Mouse (Mus musculus) frontal cortex, postnatal 14 days (tissue): Measurements from ENCODE around the gene Iqch.
A peak's percentile ranks its signal among the peaks of the same experiment; 100 is the strongest.

Experiments used
- DNase-seq, 2 experiments: peaks; one replicate each; pipeline ENCODE4 v3.0.0; 2022; ENCODE audit warnings: low spot score in 2 of 2

Iqch gene

GRCm38 (mm10) chr9:63495786-63496185, 106.5 kb downstream of the Iqch start:
- no peak for DNase-seq

GRCm38 (mm10) chr9:63493746-63494145, 108.5 kb downstream of the Iqch start:
- DNase-seq: no peak

GRCm38 (mm10) chr9:63492291-63492690, 110.0 kb downstream of the Iqch start:
- no peak for DNase-seq

- no peak for DNase-seq
Observed at GRCm38 (mm10) chr9:63490521-63491307, 111.6 kb downstream of the Iqch start.

- DNase-seq: no peak
Observed at GRCm38 (mm10) chr9:63489156-63489555, 113.1 kb downstream of the Iqch start.

- no peak for DNase-seq
Observed at GRCm38 (mm10) chr9:63465561-63465960, 136.7 kb downstream of the Iqch start.

DNA sequence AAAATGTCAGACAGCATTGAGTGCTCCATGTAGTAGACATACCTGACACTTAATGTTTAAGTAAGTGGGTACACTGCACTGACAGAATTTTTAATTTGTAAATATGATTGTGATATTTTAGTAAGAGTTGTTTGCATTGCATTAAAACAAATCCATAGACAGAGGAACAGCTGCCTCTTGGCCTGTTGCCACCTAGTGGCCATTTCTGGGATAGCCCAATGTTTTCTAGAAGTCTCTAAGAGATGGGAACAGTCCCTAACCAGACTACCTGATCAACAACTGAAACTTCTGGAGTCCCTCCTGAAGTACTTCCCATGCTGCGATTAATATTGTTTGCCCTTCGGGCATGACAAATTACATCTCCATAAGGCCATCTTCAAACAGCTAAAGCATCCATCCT, 140.0 kb downstream of the Iqch start:
- DNase-seq: peak; percentile 8 to 74

GRCm38 (mm10) chr9:63456401-63456800, 145.9 kb downstream of the Iqch start:
- no peak for DNase-seq

GRCm38 (mm10) chr9:63454341-63454740, 148.0 kb downstream of the Iqch start:
- no peak for DNase-seq

DNA sequence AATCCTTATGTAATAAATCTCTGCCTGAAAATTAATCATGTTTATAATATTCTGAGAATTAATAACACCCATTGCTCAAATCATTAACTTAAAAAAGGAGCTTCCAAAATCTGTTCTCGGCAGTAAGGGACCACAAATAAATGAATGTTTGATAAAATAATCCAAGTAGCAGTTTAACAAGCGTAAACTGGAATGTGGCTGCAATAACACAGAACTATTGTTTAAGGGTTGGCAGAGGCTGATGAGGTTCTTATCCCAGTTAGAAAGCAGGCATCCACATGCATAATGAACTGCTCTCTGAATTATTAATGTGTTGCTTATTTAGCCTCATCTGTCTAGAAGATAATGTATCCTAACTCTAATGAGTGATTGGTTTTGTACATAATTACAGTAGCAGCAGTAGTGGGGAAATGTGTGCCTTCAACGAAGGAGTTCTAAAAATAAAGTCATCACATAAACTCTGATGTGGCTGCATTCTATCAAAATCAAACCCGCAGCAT, 151.7 kb downstream of the Iqch start:
- DNase-seq: no peak

GRCm38 (mm10) chr9:63443695-63444094, 158.6 kb downstream of the Iqch start:
- DNase-seq: no peak

DNA sequence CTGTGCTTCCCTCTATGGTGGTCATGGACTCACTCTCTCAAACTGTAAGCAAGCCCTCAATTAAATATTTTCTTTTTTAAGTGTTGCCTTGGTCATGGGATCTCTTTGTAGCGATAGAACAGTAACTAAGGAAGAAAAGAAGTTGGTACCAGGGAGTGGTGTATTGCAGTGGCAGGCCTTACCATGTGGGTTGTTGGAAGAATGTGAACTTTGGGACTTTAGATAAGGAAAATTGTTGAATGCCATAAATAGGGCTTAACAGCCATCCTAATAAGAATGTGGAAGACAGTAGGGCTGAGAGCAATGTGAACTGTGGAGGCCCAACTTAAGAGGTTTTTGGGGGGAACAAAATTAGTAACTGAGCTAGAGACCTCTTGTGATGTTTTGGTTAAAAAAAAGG, 171.6 kb downstream of the Iqch start:
- no peak for DNase-seq

DNA sequence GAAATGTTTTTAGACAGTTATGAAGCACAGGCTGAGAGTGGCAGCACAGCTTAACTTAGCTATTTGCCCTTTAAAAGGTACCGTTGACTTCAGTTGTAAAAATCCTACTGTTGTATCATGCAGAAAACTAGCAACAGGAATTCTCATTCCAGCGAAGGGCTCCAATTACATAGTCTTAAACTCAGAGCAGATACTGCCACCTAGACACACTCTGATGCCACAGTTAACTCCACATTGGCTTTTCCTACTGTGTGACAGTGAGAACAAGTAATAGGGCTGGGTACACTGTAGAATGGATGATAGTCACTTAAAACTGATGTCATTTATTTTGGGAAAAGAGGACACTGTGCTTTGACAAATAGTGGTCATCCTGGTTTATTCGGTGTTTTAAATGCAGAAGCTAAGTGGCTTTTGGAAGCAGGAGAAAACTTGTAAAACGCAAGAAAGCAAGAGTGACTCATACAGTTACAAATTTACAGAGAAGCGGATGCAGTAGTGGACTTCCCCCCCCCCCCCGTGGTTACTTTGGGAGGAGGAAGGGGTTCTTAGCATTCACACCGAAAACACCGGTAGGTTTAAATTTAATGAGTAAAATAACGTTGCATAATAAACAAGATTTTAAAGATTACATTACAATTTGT, 181.1 kb downstream of the Iqch start:
- no peak for DNase-seq

DNA sequence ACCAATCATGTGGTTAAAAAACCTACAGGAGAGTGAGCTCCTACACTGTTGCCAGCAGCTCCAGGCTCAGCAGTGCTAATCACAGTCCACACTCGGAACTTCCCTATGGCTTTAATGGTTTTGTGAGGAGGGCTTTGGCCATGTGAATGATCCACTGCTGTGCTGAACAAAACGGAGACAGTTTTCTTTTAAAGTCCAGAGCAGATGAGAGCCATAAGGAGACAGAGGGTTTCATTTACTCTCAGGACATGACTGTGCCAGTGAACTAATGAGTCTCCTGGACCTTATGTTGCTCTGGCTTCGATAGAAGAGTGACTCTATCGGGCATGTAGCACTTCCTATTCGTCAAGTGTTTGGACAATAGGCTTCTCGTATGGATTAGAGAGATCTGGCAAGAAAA, 181.9 kb downstream of the Iqch start:
- no peak for DNase-seq

GRCm38 (mm10) chr9:63400176-63400575, 202.1 kb downstream of the Iqch start:
- no peak for DNase-seq

DNA sequence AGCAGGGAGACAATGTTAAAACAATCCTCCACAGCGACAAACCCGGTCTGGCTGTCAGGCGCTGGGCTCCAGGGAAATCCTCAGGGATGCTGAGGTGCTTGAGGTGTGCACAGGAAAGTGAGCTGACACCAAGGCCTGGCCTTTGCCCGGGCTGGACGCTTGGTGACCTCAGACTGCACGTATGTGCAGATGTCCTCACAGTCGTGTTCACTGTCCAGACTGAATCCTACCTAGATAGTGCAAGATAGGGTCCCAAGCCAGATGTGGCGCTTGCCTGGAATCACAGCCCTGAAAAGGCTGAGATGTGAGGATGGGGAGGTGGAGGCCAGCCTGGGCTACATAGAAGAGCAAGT, 202.9 kb downstream of the Iqch start:
- no peak for DNase-seq

DNA sequence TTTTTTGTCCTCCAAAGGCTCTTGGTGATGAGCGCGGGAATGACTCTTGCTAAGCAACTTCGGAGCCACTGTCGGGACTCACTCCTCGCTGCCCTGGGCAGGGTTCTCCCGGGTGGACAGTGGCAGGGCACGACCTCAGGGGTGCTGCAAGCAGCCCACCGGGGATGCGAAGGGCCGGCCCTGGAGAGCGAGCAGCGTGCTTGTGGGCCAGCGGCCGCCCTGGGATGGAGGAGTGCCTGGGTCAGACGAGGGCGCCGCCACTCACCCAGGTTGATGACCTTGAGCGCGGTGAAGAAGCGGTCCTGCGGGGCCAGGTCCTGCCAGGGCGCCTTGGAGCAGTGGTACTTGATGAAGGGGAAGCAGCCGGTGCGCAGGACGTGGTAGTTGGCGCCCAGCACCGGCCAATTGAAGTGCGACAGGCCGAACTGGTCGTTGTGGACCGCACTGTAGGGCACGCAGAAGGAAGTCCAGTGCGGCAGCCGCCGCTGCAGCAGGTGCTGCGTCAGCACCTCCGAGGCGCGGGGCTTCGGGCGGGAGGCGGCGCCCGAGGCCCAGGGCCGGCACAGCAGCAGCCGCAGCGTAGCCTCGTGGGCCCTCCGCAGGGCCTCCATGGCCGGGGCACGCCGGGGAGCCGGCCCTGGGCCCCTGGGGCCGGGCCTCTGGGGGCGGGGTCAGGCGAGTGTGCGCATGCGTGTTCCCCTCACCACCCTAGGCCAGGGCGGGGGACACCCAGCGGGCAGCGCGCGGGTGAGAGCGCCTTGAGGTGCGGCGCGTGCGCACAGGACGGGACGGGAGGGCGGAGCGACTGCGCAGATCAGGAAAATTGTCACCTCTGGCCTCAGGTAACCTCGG, 203.5 kb downstream of the Iqch start, which contains the start of gene 2300009A05Rik:
Gene 2300009A05Rik, minus strand, starts transcription at position 636 of the 852 bp plus-strand sequence.
- DNase-seq: peak; percentile 87

GRCm38 (mm10) chr9:63395612-63396011, 206.7 kb downstream of the Iqch start:
- DNase-seq: no peak

DNA sequence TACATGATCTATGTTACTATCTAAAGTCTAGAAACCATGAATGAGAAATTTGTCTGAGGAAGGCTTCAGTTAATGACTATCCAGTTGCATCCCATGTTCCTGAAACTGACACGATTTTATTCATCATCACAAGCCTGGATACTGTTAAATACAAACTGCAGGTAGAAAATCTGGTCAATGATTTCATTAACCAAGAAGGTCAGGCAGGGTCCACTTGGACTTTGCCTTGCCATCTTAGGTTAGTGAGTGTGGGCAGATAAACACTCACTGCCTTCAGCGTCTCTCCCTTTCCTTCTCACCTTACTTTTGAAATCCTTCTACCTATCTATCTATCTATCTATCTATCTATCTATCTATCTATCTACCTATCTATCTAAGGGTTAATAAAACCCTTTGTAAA, 211.0 kb downstream of the Iqch start:
- DNase-seq: no peak

GRCm38 (mm10) chr9:63382761-63383160, 219.5 kb downstream of the Iqch start:
- DNase-seq: no peak

DNA sequence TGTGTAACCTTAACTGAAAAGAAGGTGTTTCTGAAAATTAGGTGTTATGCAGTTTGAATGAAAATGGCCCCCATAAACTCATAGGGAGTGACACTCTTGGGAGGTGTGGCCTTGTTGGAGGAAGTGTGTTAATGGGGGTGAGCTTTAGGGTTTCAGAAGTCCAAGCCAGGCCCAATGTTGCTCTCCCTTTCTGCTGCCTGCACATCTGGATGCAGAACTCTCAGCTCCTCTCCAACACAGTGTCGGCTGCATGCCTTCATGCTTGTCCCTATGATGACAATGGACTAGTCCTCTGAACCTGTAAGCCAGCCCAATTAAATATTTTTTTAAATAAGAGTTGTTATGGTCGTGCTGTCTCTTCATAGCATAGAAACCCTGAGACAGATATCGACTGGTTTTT, 222.0 kb downstream of the Iqch start:
- no peak for DNase-seq

DNA sequence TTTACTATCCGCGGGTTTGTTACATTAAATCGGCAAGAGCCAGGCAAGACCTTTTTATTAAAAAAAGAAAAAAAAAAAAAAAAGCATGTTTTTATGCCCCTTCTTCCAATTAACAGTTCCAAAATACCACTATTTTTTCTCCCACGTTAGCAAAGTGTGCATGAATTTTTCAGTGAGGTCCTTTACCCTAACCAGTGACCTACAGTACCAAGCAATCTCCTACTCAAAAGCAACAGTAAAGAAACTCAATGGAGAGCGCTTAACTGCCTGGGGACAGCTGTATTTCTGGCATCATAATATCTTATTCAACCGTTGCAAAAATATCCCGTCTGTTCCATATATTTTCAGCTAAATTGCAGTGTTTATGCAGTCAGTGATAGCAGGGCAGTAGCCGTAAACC, 224.1 kb downstream of the Iqch start:
- DNase-seq: no peak
